Mouse (Mus musculus): ENCODE measurements at regions not wholly inside any gene's neighbourhood (a gene's known extent, or its start where the extent isn't known, plus 50 kb on each side); places are given as distances from the start of the nearest gene placed in this dataset.

- TF ChIP-seq GATA1 (IDR thresholded peaks at IDR 0.05; ENCODE audit: borderline replicate concordance, low read length) (no peak), FLI1 (IDR thresholded peaks at IDR 0.05; ENCODE audit: low read length) (no peak)
These were observed 57.1 kb upstream of the Plekha5 start for GRCm38 (mm10) chr6:140366791-140367190.

Measured in megakaryocyte, embryonic 14.5 days (primary cell).